Mouse (Mus musculus): ENCODE measurements around the gene Atf7ip.

GRCm38 (mm10) chr6:136566002-136566401 lies 60.0 kb downstream of the Atf7ip start:
- no peak for TF ChIP-seq CTCF (IDR thresholded peaks at IDR 0.05; ENCODE audit: low read depth)
- TF ChIP-seq EP300 (IDR thresholded peaks at IDR 0.05; ENCODE audit: low read depth), result no peak
